2 mouse cellular contexts compared by ENCODE assay signal in the genomic region with DNA sequence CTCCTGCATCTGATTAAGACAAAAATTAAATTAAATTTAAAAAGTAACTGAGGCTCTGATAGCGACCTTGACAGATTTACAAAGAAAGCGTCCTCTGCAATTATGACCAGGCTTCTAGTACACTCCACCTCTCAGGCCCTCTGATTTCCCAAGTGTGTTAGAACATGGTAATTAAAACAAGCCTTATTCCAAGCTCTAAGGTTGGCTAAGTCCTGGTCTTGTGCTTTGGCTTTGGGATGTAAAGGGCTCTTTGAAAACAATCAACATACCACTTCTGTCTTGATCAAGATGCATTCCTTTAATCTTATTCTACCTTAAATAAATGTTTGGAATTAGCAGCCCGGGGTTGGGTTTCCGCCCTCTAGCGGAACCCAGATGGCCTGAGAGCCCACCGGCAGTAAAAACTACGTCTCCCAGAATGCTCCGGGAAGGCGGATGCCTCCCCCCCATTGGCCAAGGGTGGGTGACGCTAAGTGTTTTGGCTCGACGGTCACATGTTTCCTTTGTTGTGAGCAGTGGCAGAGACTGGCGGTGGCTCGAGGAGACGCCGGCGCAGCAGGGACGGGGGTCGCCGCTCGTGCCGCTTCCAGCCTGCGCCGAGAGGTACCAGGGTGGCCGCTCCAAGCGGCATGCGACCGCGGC.
TF ChIP-seq lines count a peak whose summit lies in the region.

TSS of gene Klhl24 (plus strand) at position 474 of the 642 bp plus-strand sequence.

TF ChIP-seq in C2C12, 6 proteins besides CTCF, POLR2A, EP300 and RAD21 (continued from another document):
- no peak for TF ChIP-seq CEBPB (IDR thresholded peaks at IDR 0.05; ENCODE audit: low read depth)
- TF ChIP-seq MAX (IDR thresholded peaks at IDR 0.05) = peak; percentile 41
- no peak for TF ChIP-seq MYOD1 (IDR thresholded peaks at IDR 0.05; ENCODE audit: control insufficient read depth, insufficient read length, low read depth)
- TF ChIP-seq USF1 (IDR thresholded peaks at IDR 0.05; ENCODE audit: low read depth) = peak; percentile 79
TF ChIP-seq in C2C12: peak in this region for 2.

TF ChIP-seq in myocyte, 11 proteins besides CTCF, POLR2A, EP300 and RAD21 (continued from another document):
- TF ChIP-seq SRF (IDR thresholded peaks at IDR 0.05; ENCODE audit: control insufficient read depth, insufficient read length, low read depth) = peak; percentile 37
- TF ChIP-seq MAX (IDR thresholded peaks at IDR 0.05; ENCODE audit: low read depth) = no peak
